Mouse (Mus musculus) heart, postnatal 4 days (tissue): ENCODE results near the gene Rpl19. TPM values are rescaled to one million over a fixed set of nuclear protein-coding genes. Genes with fewer than 3 reads are reported as not detected.

Source experiments
- DNase-seq: peaks from one replicate; pipeline ENCODE4 v3.0.0; 2021
- total RNA-seq, 2 experiments: library from RNA; stranded (reverse); gene quantifications; 2 replicates each; pipeline ENCODE4 v1.2.3; 2021

Rpl19 gene
- total RNA-seq, 2 experiments from 2014 or later, result 795 to 849 TPM

GRCm38 (mm10) chr11:97999748-98000147 is 26.8 kb upstream of the Rpl19 start:
- DNase-seq, result no peak

DNA sequence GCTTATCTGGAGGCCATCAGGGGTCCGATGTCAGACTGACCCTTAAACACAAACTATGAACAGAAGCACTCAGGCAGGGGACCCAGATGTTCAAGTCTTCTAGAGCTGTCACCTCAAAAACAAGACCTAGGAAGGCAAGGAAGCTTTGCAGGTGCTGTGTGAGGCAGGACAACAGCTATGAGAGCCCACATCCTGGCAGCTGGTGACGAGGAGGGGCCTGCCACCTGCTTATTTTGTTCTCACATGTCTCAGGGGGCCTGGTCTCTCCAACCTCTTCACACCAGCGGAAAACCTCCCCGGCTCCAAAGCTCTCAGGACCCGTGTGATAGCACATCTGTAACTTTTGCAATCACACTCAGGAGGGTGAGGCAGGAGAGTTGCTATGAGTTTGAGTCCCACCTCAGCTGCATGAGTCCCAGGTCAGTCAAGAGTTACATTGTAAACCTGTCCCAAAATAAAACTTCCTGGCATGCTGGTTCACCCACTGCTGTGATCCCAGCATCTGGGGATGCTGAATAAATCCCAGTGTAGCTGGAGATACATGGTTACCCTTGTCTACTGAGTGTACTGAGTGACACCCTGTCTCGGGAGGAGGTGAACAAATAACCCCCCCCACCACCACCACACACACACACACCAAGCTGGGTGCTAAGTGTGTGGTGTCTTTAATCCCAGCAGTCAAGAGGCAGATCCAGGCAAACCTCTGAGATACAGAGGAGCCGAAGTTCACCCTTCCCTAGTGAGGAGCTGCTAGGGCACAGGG is 26.0 kb upstream of the Rpl19 start:
- DNase-seq, result no peak

DNA sequence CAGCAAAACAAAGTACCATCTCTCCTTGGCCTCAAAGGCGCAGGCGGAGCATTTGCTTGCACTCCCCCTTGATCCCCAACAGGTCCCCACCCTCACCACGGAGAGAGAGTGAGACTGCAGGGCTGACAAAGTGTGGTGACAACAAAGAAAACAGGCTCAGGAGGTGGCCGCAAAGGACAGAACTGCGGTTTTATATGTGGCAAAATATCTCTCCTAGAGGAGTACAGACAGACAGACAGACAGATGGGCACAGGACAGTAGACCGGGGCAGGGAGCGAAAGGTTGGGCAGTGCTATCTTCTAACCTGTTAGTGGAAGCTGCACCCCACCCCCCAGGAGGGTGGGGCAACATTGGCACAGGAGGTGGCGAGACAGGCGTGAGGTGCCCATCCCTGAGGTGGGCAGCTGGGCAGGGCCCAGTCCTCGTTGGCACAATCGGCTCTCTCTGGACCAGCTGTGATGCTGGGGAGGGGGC is 25.1 kb upstream of the Rpl19 start:
- no peak for DNase-seq

- DNase-seq, result no peak
These were observed 24.5 kb upstream of the Rpl19 start for GRCm38 (mm10) chr11:98001986-98002385.

- DNase-seq, result peak; percentile 91
These were observed 23.9 kb upstream of the Rpl19 start for GRCm38 (mm10) chr11:98002627-98003026.

- no peak for DNase-seq
These were observed 23.3 kb upstream of the Rpl19 start for GRCm38 (mm10) chr11:98003171-98003671.

GRCm38 (mm10) chr11:98004161-98004560 is 22.3 kb upstream of the Rpl19 start:
- no peak for DNase-seq

- peak; percentile 40 for DNase-seq
These were observed 21.4 kb upstream of the Rpl19 start for GRCm38 (mm10) chr11:98005076-98005475.

- peak; percentile 84 for DNase-seq
These were observed 20.8 kb upstream of the Rpl19 start for GRCm38 (mm10) chr11:98005686-98006085.

GRCm38 (mm10) chr11:98008087-98008486 is 18.4 kb upstream of the Rpl19 start:
- no peak for DNase-seq

- no peak for DNase-seq
These were observed 14.8 kb upstream of the Rpl19 start for GRCm38 (mm10) chr11:98011716-98012115.

DNA sequence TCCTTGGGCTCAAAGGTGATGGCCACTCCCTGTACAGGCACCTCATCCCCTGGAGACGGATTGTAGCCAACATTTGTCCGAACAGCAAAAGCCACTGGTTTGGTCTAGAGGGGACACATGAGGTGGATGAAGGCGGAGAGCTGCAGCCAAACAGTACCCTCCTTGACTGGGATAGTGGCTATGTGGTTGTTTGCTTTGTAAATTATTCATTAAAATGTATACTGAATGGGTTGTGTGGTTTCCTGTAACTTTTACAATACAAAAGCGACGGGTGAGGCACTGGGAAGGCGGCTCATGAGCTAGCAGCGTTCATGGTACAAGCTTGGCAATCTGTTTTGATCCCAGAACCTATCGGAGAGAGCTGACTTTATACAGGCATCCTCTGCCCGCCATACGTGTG is 13.7 kb upstream of the Rpl19 start:
- DNase-seq, result no peak

GRCm38 (mm10) chr11:98016177-98016576 is 10.3 kb upstream of the Rpl19 start:
- DNase-seq, result no peak

DNA sequence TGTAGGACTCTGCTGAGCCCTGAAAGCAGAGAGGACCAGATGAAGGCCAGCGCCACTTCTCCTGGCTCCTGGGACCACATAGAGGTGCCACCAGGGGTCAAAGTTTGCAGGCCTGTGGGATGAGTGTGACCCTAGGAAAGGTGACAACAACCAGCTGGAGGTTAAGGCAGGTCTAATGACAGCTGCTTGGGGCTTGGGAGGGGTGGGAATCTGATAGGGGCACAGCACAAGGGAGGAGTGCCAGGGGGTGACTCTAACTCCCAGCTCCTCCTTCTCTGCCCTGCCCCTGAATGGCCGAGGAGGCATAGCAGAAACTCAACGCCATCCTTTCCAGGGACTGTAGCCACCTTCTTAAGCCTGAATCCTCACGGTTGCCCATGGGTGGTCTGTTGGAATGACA is 9.7 kb upstream of the Rpl19 start:
- DNase-seq, result no peak

GRCm38 (mm10) chr11:98018222-98018621 is 8.3 kb upstream of the Rpl19 start:
- DNase-seq, result no peak

- DNase-seq, result peak; percentile 59
These were observed 7.5 kb upstream of the Rpl19 start for GRCm38 (mm10) chr11:98018858-98019641.

- DNase-seq, result no peak
These were observed 6.5 kb upstream of the Rpl19 start for GRCm38 (mm10) chr11:98019883-98020610.

- no peak for DNase-seq
These were observed 5.8 kb upstream of the Rpl19 start for GRCm38 (mm10) chr11:98020710-98021109.

DNA sequence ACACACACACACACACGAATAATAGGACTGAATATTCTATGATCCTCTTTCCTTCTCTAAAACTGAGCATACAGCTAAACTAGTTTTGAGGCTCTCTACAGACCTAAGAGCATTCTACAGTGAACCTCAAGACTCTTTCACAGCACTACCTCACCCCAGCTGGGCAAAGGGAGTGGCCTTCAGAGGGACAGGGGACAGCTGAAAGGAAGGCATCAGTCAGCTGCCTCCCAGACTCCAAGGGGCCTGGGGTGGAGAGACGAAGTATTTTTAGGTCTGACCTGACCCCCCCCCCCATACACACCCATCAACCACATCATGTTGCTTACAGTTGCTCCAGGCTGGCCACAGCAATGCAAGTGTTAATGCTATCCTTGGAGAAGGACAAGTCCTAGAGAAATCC is 5.4 kb upstream of the Rpl19 start:
- no peak for DNase-seq

DNA sequence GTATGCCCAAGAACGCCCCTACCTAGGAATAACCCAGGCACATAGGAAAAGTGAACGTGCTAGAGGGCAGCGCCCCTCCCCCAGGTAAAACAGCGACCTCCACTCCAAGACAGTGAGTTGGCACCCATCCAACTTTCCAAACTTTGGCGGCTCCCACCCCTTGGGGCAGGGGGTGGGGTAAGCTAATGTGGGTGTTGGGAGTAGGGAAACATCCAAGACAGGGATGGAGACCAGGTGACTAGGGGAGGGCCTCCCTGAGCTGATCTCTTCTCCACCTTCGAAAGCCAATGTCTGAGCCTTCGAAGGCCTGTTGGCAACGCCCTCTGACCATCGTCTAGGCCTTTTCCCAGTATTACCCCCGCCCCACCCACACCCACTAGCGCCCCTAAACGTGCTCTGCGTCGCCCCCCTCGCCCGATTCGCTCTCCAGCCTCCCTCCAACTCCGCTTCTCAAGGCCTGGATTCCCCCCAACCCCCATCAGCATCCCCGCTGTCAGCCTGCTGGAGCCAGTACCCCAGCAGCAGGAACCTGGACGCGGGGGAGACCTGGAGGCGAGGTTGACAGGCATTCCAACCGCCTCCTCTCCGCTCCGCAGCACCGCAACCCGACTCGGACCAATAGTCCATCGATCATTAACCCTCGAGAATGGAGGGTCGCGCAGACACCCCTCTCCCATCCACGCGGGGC is 4.8 kb upstream of the Rpl19 start:
- DNase-seq, result peak; percentile 49

DNA sequence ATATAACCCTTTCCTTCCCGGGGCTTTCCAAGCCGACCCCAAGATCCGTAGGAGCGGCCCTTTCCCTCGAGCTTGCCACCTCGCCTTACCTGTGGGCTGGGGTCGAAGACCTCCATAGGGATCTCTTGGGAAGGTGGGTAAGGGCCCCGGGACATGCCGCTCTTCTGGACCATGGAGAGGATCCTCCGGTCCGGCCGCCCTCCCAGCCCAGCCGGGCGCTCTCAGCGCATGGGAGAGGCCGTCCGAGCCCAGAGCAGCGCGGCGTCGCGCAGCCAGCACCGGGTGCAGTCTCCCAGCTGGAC is 4.3 kb upstream of the Rpl19 start:
- DNase-seq, result no peak
